Mouse (Mus musculus): ENCODE measurements around the gene Baz2b. TPM values are rescaled to one million over a fixed set of nuclear protein-coding genes. Genes with fewer than 3 reads are reported as not detected.
A peak's percentile ranks its signal among the peaks of the same experiment; 100 is the strongest.

The Baz2b gene
- polyA plus RNA-seq (2015; fragmentation: Nextera tagmentation; extraction: Ambion mirVana): 45.4 and 52.5 TPM in 2 replicates

DNA sequence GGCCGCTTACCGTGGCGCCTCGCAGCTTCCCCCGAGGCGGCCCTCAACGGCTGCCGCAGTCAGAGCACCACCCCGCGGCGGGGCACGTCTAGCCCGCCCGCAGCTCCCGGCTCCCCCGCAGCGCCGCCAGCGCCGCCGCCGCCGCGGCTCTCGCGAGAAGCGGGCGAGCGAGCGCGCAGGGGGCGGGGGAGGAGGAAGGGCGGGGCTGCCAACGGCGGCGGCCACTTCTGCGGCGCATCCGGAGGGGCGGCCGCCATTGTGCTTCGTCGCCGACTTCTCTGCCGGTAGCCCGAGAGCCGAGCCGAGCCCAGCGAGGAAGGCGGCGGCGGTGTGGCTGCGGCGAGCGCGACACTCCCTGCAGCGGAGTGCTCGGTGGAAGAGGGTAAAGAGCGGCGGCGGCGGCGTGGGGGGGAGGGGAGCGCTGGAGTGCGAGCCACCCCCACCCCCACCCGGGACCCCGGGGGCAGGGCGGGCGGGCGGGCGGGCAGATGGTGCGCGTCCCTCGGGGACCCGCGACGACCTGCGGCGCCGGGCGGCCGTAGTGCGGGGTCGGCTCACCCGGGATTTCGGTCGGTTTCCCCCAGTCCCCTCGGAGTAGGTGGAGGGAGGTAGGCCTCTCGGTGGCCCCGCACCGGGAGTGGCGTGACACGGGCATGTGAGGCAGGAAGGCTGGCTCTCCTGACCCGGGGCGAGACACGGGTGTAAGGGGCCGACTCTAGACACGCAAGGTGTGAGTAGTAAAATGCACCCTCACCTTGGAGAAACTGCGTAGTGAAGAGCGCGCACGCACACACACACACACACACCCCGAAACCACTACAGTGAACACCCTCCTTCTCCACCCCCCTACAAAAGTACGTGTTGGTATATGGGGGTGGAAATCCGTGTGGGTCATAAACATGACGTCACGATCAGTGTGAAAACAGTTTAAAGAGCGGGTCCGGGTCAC is at the start of gene Baz2b, which contains the start of gene March7:
Gene Baz2b, minus strand, starts transcription at position 137 of the 949 bp plus-strand sequence.
Gene March7, plus strand, starts transcription at position 185 of the 949 bp plus-strand sequence.
- DNase-seq (ENCODE audit: low spot score): peak; percentile 94

DNA sequence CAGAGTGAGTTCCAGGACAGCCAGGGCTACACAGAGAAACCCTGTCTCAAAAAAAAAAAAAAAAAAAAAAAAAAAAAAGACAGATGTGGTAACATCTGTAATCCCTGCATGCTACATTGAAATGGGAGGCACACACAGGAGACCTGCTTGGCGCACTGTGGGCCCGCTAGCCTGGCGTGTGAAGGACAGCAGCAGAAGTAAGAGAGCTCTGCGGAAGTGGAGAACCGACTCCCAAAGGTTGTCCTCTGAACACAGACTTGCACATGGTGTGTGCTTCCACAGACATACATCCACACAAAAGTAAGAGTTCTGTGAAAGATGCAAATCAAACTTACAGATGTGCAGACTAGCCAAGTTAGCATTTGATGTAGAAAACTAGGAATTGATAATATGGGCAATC is 49.5 kb upstream of the Baz2b start:
- no peak for DNase-seq (ENCODE audit: low spot score)

DNA sequence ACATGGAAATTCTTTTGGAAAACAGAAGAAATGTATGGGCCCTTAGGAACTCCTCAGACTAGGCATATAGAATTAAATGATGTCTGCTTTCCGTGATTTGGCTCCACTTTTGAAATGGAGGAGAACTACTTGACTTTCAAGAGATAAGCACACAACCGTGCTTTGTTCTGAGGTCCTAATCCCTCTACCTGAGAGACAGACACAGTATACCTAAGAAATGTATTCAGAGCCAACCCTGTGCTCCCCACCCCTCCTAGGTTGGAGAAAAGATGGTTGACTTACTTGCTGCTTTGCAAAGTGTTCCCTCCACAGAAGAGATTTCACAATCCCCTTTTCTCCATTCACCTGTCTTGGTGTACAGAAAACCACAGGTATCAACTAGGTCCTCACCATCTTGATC is 47.1 kb upstream of the Baz2b start:
- no peak for DNase-seq (ENCODE audit: low spot score)

DNA sequence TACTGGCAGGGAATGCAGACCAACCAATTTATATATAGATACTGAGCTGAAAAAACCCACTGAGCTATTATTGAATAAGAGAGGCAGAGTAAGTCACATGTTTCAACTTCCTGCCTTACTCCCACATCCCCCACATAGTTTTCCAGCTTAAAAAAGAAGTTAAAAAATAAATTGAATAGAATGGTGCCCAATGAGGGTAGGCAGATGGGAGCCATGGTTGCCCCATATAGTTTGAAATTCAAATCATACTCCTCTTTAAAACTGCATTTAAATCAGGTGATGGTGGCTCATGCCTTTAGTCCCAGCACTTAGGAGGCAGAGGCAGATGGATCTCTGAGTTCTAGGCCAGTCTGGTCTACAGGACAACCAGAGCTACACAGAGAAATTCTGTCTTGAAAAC is 43.9 kb upstream of the Baz2b start:
- DNase-seq (ENCODE audit: low spot score): no peak

DNA sequence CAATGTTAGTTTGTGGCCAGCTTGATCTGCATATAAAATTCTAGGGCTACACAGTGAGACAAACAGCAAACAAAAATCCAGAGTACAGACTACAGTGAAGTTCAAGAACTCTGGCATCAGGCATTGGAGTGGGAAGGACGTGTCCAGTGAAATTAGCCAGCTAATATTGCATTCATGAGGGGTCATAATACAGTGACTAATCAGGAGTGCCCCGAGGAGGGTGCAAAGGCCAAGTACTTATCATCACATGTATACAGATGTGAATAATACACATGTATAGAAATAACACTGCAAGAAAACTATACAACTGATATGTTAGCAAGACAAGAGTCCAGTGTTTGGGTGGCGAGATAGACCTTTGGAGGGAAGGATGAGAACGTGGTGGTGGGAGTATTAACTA is 43.1 kb upstream of the Baz2b start:
- DNase-seq (ENCODE audit: low spot score): no peak

DNA sequence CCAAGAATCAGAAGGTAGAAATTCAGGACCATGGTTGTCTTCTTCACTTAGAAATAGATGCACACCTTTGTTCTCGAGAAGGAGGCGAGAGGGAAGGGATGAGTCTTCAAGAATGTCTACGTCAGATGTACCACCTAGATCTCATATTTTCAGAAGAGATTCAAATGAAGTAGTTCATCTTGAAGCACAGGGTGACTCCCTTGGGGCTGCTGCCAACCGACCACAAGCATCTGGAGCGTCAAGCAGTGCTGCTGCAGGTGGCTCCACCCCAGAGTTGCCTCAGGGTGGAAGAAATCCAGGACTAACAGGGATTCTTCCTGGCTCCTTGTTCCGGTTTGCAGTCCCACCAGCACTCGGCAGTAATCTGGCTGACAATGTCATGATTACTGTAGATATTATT is 24.9 kb upstream of the Baz2b start:
- no peak for DNase-seq (ENCODE audit: low spot score)

DNA sequence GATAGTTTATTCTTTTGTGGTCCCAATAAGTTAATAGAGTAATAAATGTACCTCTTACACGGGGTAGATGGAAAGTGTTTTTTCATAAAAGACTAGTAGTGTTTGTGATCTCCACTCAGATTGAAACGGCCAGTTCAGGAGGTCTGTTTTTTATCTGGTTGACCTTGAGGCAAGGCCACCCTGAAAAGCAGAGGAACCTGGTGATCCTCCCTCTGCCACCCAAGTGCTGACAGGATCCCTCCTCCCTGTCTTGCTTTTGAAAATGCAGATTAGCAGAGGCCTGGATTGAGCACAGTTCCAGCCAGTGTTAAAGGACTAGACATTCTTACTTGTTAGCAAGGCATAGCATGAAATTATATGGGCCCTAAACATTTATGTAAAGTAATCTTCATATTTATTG is 23.5 kb upstream of the Baz2b start:
- DNase-seq (ENCODE audit: low spot score): no peak

DNA sequence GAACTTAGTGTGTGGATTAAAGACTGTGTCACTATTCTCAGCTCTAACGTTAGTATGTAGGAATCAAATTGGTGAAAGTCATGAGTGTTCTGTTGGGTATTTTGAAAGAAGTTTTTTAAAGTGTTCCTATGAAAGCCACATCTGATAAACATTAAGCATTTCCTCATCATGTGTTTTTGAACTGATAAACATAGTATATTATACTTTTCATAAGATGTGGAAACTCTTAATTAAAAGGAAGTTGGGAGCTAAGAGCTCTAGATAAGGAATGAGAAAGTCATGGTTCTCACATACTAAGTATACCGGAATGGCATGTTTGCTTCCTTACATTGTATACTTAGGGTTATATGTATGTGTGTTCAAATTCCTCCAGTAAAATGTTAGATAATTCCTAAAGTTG is 20.7 kb upstream of the Baz2b start:
- no peak for DNase-seq (ENCODE audit: low spot score)

DNA sequence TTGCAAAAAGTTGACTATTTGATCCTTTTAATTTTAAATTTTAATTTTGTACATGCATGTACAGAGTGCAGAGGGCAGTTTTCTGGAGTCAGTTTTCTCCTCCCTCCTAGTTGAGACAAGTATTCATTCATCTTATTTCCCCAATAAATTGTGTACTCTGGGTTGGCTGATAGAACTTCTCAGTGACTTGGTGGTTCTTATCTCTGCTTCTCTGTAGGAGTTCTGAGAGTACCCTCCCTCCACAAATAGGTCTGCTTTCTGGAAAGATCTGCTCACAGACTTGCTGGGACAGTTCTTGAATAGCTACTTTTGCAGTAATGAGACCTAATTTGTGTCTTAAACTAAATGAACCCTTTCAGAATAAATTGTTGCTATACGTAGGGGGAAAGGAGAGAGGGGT is 18.8 kb upstream of the Baz2b start:
- DNase-seq (ENCODE audit: low spot score): no peak

DNA sequence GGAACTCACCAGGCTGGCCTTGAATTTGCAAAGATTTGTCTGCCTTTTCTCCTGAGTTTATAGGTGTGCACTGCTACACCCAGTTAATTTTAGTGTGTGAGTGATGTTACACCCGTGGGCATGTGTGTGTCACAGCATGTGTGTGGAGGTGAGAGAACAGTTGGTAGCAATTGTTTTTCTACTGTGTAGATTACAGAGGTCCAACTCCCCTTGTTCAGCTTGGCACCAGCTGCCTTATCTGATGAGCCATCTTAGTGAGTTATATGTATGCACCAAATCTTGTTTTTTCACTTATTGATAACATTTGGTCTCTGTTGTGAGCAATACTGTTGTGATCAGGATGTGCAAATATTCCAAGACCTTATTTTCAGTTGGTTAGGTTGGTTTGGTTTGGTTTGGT is 13.8 kb upstream of the Baz2b start:
- DNase-seq (ENCODE audit: low spot score): no peak

DNA sequence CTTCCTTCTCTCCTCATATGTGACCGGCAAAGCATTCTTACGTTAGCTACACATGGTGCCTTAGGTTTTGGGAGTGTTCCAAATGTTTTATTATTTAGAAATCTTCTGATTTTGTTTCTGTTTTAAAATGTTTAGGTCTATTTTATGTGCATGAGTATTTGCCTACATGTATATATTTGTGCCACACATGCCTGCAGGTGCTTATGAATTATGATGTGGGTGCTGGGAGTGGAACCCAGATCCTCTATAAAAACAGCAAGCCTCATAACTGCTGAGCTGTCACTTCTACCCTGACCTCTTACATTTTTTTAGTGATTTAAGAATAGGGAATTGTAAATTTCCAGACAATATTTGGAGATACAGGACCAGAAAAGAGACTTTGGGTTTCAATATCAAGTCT is 12.3 kb upstream of the Baz2b start:
- no peak for DNase-seq (ENCODE audit: low spot score)

DNA sequence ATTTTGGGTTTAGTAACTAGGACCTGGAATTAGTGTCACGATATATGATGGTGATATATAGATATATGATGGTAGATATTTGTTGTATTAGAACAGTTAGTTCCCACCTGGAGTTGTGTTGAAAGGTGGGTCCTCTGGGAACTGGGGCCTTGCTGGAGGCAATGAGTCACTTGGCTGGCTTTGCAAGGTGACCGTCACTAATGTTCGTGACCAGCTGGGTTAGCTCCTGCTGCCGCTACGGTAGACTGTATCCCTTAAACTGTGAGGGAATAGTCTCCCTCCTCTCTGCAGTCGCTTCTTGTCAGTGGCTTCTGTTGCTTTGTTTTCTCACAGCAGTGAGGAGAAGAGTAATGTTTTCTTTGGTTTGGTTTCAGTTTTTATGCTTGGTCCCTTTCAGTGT is 11.6 kb upstream of the Baz2b start:
- DNase-seq (ENCODE audit: low spot score): no peak

DNA sequence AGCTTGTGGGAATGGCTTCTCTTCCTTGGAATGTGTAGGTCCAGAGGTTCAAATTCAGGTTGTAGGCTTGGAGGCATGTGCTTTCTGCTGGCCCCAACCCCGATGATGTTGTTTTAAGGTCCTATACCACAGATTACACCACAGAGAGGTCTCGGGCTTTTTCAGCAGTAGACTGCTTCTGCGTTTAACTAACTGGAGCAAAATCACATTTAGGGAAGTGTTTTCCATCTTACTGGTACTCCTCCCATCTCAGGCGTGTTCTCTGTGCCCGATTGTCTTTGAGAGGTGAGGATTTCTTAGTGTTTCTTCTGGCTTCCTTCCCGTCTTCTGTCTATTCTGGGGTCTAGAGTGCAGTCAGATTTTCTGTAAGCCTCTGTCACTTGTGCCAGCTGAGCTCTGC is 8.0 kb upstream of the Baz2b start:
- DNase-seq (ENCODE audit: low spot score): no peak

DNA sequence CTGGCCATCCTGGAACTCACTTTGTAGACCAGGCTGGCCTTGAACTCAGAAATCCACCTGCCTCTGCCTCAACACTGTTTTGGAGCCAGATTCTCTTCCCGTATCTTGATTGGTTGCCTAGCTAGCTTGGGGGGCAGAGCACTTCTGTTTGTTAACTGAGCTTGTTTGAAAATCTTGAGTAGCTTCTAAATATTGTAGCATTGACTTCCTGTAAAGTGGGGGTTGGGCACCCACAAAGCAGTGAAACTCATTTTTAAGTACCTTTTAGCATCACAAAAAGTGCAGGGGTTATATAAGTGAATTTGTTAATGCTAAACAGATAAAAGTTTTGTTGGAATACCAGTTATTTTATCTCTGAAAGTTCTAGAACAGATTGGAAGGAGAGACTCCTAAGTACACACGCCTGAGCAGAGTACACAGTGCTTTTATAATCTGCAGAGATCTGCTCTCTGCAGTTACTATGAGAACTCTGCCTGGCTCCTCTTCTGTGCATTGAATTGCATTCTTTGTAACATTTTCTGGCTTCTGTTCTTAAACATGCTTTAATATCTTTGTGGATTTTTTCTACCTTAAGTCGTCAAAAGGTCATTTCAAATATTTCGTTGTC is 7.0 kb upstream of the Baz2b start:
- peak; percentile 26 for DNase-seq (ENCODE audit: low spot score)

DNA sequence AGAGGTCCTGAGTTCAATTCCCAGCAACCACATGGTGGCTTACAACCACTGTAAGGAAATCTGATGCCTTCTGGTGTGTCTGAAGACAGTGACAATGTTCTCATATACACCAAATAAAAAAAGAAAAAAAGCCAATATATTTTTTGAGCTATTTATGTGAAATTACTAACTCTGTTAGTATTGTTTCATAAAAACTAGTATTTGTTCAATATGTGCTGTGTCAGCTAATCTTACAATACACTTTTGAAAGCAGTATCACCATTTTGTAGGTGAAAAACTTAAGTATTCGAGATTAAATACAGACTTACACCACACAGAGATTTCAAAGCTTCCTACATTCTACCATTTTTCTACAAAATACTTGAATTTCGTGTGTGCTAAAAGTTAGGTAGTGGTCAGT is 5.0 kb upstream of the Baz2b start:
- no peak for DNase-seq (ENCODE audit: low spot score)

DNA sequence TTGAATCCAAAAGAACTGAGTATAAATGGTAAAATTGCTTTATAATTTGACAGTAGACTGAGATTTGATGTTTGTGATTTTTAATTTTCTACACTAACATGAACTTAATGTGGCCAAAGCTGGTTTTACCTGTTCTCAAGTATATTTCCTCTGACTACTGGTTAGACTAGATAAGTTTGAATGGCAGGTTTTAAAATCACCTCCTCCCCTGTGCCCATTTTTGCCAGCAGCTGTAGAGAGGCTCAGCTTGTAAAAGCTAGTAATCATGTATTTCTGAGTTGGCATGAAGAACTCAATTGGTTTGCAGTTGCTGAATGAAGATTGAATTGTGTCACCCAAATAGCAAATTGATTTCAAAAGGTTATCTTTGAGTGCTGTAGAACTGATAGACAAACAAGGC is 2.8 kb upstream of the Baz2b start:
- DNase-seq (ENCODE audit: low spot score): no peak

DNA sequence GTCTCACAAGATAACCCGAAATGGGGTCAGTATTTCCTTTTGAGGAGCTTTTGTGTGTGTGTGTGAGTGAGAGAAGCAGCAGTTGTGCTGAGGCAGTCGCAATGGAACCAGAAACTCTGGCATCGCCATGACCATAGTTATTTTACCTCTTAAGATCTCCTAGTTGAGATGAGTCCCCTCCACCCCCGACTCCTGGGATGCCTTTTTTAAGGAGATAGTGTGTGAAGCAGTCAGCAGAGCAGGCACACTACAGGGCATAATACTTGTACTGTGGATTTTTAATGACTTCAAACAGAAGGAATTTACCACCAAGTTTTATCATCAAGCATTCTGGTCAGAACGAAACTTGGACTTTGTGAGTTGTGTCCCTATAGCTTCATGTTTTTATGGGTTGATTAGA is 1.2 kb upstream of the Baz2b start:
- DNase-seq (ENCODE audit: low spot score): peak; percentile 25

DNA sequence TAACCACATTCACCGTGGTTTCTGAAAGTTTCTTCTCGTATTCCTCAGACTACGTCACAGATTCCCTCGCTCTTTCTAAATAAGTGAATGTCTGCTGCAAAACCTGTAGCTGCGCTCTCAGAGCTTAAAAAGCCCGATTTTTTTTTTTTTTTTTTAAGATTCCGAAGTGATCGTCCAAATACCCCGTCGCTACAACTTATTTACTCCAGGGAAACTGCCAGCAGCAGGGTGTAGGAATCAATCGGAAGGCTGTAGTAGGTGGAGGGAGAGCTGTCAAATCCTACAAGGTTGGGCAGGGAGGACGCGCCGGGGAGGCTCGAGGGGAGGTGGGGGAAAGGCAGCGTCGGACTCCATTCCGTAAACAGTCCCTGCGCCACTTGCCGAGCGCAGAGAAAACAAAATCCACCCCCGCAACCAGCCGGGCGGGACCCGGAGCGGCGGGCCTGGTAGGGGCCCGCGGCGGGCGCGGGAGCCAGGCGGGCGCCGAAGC is 472 bp downstream of the Baz2b start:
- peak; percentile 48 for DNase-seq (ENCODE audit: low spot score)

DNA sequence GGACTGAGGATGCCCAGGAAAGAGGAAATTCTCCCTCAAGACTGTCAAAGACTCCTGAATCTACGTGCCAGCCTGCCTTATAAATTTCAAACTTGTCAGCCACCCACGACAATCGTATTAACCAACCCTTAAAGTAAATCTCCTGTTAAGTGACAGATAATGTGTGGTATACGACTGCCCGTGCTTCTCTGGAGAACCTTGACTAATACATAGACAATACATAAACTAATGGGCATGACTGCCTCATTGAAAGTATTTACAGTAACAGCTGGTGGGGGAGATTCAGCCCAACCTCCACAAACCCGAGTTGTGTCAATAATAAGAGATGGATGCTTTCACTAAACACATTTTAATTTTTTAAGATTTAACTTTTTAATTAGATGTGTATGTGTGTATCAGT is 3.8 kb downstream of the Baz2b start:
- DNase-seq (ENCODE audit: low spot score): no peak

DNA sequence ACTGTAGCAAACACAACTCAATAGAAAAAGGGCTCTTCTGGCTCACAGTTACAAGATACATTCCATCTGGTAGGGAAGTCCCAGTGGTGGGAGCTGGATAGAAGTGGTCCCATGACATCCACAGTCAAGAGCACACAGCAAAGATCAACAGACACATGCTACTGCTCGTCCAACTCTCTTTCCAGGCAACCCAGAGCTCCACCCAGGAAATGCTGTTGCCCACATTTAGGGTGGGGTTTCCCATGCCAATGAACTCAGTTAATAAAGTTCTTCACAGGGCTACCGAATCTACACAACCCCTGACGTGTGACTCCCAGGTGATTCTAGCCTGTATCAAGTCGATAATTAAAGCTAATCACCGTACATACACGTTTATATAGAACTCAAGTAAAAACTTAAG is 5.5 kb downstream of the Baz2b start:
- no peak for DNase-seq (ENCODE audit: low spot score)

DNA sequence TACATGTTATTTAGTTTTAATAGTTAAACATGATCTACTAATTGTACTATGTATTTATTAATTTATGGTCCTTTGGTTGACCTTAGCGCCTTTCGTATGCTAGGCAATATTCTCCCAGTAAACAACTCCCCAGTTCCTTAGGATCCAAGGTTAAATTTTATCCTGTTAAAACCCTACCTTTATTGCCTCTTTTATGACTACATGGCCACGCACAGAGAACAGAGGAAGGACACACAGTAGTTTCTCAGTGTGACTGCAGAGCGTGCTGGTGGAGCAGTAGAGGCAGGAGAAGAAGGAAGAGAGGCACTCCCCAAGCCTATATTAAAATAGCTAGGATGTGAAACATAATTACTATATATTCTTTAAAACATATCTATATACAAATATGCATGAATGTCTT is 5.9 kb downstream of the Baz2b start:
- DNase-seq (ENCODE audit: low spot score): no peak

DNA sequence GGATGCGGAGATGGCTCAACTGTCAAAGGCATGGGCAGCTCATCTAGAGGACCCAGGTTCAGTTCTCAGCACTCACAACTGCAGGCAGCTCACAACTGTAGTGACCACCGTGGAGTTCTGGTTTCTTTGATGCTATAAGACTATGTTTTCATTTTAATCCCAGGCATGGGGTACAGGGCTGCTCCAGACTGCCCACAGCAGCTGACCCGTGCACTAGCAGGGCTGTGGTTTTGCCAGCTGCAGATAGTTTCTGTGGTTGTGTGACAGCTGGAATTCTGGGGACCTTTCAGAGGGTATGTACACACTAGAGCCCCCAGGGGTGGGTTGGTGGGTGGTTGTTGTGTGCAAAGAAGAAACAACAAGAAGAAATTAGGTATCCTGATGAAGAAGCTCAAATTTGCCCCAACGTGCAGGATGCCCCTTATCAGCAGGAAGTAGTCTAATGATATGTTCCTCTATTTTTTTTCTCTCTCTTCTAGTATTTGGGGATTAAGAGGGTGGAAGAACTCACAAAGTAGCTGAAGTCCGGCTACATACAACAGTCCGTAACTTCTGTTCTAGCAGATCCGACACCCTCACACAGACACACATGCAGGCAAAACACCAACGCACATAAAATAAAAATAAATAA is 6.6 kb downstream of the Baz2b start:
- no peak for DNase-seq (ENCODE audit: low spot score)
